Mouse (Mus musculus) lung, embryonic 16.5 days (tissue): ENCODE data around the gene Slc31a1. TPM values are rescaled to one million over a fixed set of nuclear protein-coding genes. Genes with fewer than 3 reads are reported as not detected.
A peak's percentile ranks its signal among the peaks of the same experiment; 100 is the strongest.

ENCODE experiments used
- ATAC-seq: fragments of 200-750 bp; cut with Nextera tagmentation; 2 replicates; pipeline ENCODE4 v1.8.0; 2017; ENCODE audit warnings: low read depth, mild to moderate bottlenecking, moderate library complexity
- H3K27ac ChIP-seq: fragments of 300-500 bp; sonication (generic); 2 replicates; pipeline ENCODE4 v1.5.1; 2014; ENCODE audit warnings: mild to moderate bottlenecking, control low read depth, low read length
- H3K27me3 ChIP-seq: fragments of 300-500 bp; sonication (generic); 2 replicates; pipeline ENCODE4 v1.6.1; 2014; ENCODE audit warnings: low read depth, low read length, mixed read lengths; ENCODE audit not compliant: control insufficient read depth, insufficient read depth
- H3K36me3 ChIP-seq: fragments of 300-500 bp; sonication (generic); 2 replicates; pipeline ENCODE4 v1.6.1; 2014; ENCODE audit warnings: low read length; ENCODE audit not compliant: control insufficient read depth, insufficient read depth
- H3K4me1 ChIP-seq: fragments of 300-500 bp; sonication (generic); replicated peaks from 2 replicates; pipeline ENCODE4 v1.6.1; 2014; ENCODE audit warnings: low read length, mixed read lengths; ENCODE audit not compliant: control insufficient read depth, insufficient read depth
- H3K4me2 ChIP-seq: fragments of 300-500 bp; sonication (generic); 2 replicates; pipeline ENCODE4 v1.6.1; 2014; ENCODE audit warnings: low read depth, low read length, control low read depth
- H3K4me3 ChIP-seq: fragments of 300-500 bp; sonication (generic); 2 replicates; pipeline ENCODE4 v1.5.1; 2014; ENCODE audit warnings: mild to moderate bottlenecking, low read length, control low read depth
- H3K9ac ChIP-seq: fragments of 300-500 bp; sonication (generic); 2 replicates; pipeline ENCODE4 v1.6.1; 2014; ENCODE audit warnings: low read length, control low read depth
- H3K9me3 ChIP-seq: fragments of 300-500 bp; sonication (generic); 2 replicates; pipeline ENCODE4 v1.6.1; 2016; ENCODE audit warnings: low read length; ENCODE audit not compliant: control insufficient read depth
- WGBS: fragments of 180-500 bp; shearing (Covaris S2); extraction: QIAGEN DNeasy Blood & Tissue Kit; methylation state at CpG from one replicate; pipeline ENCODE4 v1.1.7; 2014; 5-methylcytosine and 5-hydroxymethylcytosine counted together
- polyA plus RNA-seq: library from polyadenylated mRNA; unstranded; fragments of >200 nt; fragmentation: Nextera tagmentation; extraction: Ambion mirVana; gene quantifications from 2 replicates; pipeline ENCODE4 v1.2.1, GENCODE M21; 2015

The Slc31a1 gene
- polyA plus RNA-seq, 1 experiment from 2014 or later, result 51.9 TPM

DNA sequence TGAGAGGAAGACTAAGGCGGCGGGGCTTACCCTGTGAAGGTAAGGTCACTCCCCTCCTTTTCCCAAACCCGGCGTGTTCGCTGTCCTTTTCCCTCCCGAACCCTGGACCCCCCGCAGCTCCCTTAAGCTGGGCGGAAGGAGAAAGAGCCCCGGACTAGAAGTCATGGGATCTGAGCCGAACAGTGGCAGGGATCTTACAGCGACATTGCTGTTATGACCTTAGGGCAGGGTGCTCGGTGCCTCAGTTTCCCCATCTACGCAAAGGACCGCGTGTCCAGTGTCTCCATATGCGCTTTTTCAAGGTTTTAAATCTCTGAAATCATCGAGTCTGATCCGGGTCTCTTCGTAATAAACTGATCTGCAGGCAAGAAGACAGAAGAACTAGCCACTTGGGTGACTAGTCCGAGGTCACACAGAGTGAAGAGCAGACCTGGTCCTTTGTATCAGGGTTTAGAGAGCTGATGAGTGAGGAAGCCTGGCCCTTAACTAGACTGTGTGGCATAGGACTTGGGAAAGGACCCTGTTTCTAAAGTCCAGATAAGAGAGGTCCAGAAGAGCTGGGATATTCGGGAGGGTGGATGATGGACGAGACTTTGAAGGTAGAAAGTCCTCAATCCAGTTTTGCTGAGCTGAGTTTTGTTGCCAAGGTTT, 403 bp downstream of the Slc31a1 start:
- no peaks in the 10 kb centered on the region for H3K9me3 ChIP-seq
- peaks cover 3% of the 10 kb centered on the region; the same call in 1 of the 2 replicates for H3K36me3 ChIP-seq
- 1% methylated on average over 22 of the region's 22 CpGs for WGBS
- peak overlapping the region; percentile 78 for H3K4me3 ChIP-seq
- peak overlapping the region; percentile 26; the same call in 1 of the 2 replicates for H3K27ac ChIP-seq
- H3K27me3 ChIP-seq, result no peaks in the 10 kb centered on the region
- peak overlapping the region; percentile 75 for H3K9ac ChIP-seq
- ATAC-seq, result peak; percentile 61
- H3K4me2 ChIP-seq, result peak overlapping the region; percentile 62
- H3K4me1 ChIP-seq, result peaks cover 19% of the 10 kb centered on the region

DNA sequence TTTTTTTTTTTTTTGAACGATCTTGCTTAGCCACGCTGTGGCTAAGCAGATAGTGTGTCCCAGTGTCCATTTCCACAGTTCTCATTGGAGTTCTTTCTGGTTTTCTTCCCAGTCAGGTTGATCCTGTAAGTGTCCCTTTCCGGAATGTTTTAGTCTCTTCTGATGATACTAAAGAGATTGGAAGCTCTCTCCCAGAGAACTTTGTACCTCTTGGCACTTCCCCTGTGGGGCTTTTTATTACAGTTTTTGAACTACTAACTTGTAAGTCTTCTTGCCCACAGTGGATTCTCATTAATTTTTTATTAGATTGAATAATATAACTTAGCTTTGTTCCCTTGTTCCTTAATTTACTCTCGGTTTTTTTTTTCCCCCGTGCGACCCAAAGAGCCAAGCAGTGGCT, 1.0 kb downstream of the Slc31a1 start:
- Histone ChIP-seq H3K4me2 (peak overlapping the region; percentile 62), H3K4me3 (peak overlapping the region; percentile 78), H3K27ac (peak overlapping the region; percentile 27; the same call in 1 of the 2 replicates), H3K36me3 (peaks cover 3% of the 10 kb centered on the region; the same call in 1 of the 2 replicates), H3K27me3 (no peaks in the 10 kb centered on the region), H3K9ac (peak overlapping the region; percentile 75), H3K9me3 (no peaks in the 10 kb centered on the region), H3K4me1 (peaks cover 19% of the 10 kb centered on the region)
- no peak for ATAC-seq
- 19% methylated on average over 6 of the region's 6 CpGs for WGBS

DNA sequence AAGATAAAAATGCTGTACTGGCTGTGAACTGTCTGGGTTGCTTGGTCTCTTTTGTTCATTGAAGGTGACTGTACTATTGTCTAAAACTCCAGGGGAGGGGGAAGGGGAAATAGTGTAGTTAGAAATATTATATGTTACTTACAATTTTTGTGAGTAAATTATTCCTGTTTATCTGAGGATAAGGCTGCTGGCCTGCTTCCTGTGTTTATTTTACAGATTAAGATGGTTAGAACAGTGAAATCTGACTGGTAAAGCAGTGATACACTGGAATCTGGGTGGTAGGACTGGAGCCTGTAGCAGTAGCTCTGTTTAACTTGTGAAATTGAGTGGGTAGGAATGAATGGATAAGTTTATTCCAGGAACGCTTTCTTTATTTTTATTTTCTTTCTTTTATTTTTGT, 1.5 kb downstream of the Slc31a1 start:
- Histone ChIP-seq H3K27ac (peak overlapping the region; percentile 27; the same call in 1 of the 2 replicates), H3K4me1 (peaks cover 19% of the 10 kb centered on the region), H3K27me3 (no peaks in the 10 kb centered on the region), H3K4me3 (peak overlapping the region; percentile 78), H3K4me2 (peak overlapping the region; percentile 62), H3K9me3 (no peaks in the 10 kb centered on the region), H3K36me3 (peaks cover 3% of the 10 kb centered on the region; the same call in 1 of the 2 replicates), H3K9ac (peak overlapping the region; percentile 75)
- no peak for ATAC-seq
- 84% methylated on average over 1 of the region's 1 CpGs for WGBS

DNA sequence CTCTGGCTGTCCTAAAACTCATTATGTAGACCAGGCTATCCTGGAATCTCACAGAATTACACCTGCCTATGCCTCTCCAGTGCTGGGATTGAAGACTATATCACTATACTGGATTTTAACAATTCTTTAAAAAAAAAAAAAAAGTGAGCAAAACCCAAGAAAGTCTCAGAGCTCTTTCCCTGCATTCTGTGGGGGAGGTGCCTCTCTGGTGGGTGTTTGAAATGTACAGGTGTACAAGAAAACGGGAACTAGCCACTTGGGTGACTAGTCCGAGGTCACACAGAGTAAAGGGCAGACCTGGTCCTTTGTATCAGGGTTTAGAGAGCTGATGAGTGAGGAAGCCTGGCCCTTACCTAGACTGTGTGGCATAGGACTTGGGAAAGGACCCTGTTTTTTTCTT, 1.9 kb downstream of the Slc31a1 start:
- ATAC-seq, result no peak
- 72% methylated on average over 2 of the region's 2 CpGs for WGBS
- no peak overlapping the region for H3K4me2 ChIP-seq

DNA sequence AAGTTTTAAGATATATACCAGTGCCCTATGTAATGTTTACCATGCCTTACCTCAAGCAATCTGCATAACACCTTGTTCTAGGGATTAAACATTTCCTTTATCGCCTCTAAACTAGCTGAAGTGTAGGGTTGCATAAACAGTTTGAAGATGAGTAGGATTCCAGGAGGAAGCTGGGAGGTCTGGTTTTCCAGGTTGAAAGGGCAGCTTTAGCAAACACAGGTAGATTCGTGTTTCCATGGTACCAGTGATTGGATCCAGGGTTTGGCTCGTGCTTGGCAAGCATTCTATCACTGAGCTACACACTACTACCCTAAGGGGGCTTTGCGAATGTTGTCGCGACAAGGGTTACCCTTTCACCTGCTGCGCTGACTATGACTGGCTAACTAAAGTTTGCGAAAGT, 3.8 kb downstream of the Slc31a1 start:
- H3K4me2 ChIP-seq, result no peak overlapping the region
- no peak for ATAC-seq
- H3K36me3 ChIP-seq, result peaks cover 3% of the 10 kb centered on the region; the same call in 1 of the 2 replicates
- whole genome bisulfite sequencing, result 69% methylated on average over 8 of the region's 8 CpGs
- no peaks in the 10 kb centered on the region for H3K27me3 ChIP-seq
- no peak overlapping the region for H3K27ac ChIP-seq
- no peaks in the 10 kb centered on the region for H3K9me3 ChIP-seq
- H3K4me1 ChIP-seq, result peaks cover 14% of the 10 kb centered on the region
- H3K4me3 ChIP-seq, result no peak overlapping the region
- H3K9ac ChIP-seq, result no peak overlapping the region

More for the DNA sequence above, 1.9 kb downstream of the Slc31a1 start:
- peaks cover 19% of the 10 kb centered on the region for H3K4me1 ChIP-seq
- no peak overlapping the region for H3K27ac ChIP-seq
- H3K4me3 ChIP-seq, result no peak overlapping the region
- H3K27me3 ChIP-seq, result no peaks in the 10 kb centered on the region
- no peaks in the 10 kb centered on the region for H3K9me3 ChIP-seq
- H3K9ac ChIP-seq, result no peak overlapping the region
- peaks cover 3% of the 10 kb centered on the region; the same call in 1 of the 2 replicates for H3K36me3 ChIP-seq

DNA sequence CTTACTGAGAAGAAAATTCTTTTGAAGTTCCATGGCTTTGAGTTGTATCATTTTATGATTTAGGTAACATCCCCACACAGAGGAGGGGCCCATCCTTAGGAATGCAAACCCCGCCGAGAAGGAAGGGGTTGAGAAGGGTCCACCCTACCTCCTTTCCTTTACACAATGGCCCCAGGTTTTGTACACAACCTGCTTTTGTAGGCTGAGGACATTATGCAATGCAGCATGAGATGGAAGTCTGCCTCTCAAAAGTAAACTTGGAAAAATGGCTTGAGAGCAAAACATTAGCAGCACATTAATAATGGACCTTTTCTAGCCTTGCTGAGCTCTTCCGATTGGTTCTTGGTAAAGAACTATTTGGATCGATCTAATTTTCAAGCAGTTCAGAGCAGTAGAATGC, 5.8 kb downstream of the Slc31a1 start:
- peaks cover 11% of the 10 kb centered on the region for H3K4me1 ChIP-seq
- H3K4me3 ChIP-seq, result no peak overlapping the region
- peaks cover 3% of the 10 kb centered on the region; the same call in 1 of the 2 replicates for H3K36me3 ChIP-seq
- WGBS, result 61% methylated on average over 4 of the region's 4 CpGs
- H3K4me2 ChIP-seq, result no peak overlapping the region
- H3K27ac ChIP-seq, result no peak overlapping the region
- ATAC-seq, result no peak; the same call in 1 of the 2 replicates
- no peaks in the 10 kb centered on the region for H3K9me3 ChIP-seq
- no peaks in the 10 kb centered on the region for H3K27me3 ChIP-seq
- H3K9ac ChIP-seq, result no peak overlapping the region

DNA sequence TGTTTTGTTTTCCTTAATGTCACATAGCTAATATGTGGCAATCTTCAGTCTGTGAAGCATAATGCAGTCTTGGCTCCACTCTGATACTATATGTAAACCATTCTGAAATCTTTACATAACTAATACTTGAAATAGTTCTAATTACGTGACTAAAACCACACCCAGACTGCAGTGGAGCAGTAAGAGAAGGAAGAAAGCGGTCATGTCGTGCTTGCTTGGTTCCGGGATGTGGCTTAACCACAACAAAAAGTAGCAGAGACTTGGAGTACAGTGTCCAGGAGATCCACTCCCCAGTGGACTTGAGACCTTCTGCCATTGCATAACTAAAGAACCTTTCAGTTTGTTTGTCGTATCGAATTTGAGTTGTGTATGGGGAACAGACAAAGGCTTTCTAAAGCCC, 7.1 kb downstream of the Slc31a1 start:
- 75% methylated on average over 6 of the region's 6 CpGs for WGBS
- ATAC-seq, result peak; percentile 72
- no peak overlapping the region for H3K4me2 ChIP-seq
- peaks cover under 1% of the 10 kb centered on the region; the same call in 1 of the 2 replicates for H3K4me1 ChIP-seq
- no peak overlapping the region for H3K9ac ChIP-seq
- H3K27me3 ChIP-seq, result no peaks in the 10 kb centered on the region
- no peaks in the 10 kb centered on the region for H3K9me3 ChIP-seq
- H3K4me3 ChIP-seq, result no peak overlapping the region
- peaks cover 3% of the 10 kb centered on the region; the same call in 1 of the 2 replicates for H3K36me3 ChIP-seq
- H3K27ac ChIP-seq, result no peak overlapping the region

DNA sequence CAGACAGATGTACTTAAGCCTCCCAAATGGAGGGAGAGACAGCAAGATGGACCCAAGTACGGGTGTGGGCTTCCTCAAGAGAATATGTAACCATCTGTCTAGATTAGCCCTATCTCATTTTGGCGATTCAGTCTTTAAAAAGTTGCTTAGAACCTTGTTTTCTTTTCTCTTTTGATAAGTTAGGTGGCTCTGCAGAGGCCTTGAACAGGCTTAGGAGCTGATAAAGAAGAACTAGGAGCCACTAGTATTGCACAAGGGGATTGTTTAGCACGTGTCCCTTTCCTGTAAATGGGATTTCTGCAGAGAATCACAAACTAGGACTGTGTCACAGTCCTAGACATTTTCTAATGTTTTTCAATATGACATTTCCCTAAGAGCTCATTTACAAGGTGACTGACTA, 8.6 kb downstream of the Slc31a1 start:
- no peak overlapping the region for H3K4me2 ChIP-seq
- no peak for ATAC-seq
- H3K9ac ChIP-seq, result no peak overlapping the region
- peaks cover 2% of the 10 kb centered on the region; the same call in 1 of the 2 replicates for H3K4me1 ChIP-seq
- no peak overlapping the region for H3K4me3 ChIP-seq
- H3K27ac ChIP-seq, result no peak overlapping the region
- H3K9me3 ChIP-seq, result no peaks in the 10 kb centered on the region
- peaks cover 3% of the 10 kb centered on the region; the same call in 1 of the 2 replicates for H3K36me3 ChIP-seq
- no peaks in the 10 kb centered on the region for H3K27me3 ChIP-seq
- 61% methylated on average over 3 of the region's 3 CpGs for WGBS

DNA sequence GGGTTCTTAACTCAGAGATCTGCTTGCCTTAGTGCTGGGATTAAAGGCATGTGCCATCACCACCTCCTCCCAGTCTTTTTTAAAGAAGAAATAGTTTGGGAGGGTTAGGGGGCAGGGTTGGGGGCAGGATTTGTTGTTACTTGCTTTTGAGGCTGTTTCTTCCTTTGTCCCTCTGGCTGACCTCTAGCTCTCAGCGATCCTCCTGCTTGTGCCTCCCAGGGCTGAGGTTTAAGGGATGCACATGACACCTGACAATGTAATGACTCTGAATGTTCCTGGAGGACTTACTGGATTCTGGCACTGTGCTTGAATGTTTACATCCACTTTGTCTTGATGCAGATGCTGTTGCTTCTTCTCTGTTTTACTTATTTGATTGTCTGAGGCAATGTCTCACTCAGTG, 11.9 kb downstream of the Slc31a1 start:
- no peaks in the 10 kb centered on the region for H3K36me3 ChIP-seq
- H3K4me3 ChIP-seq, result no peak overlapping the region
- H3K27ac ChIP-seq, result no peak overlapping the region
- H3K4me1 ChIP-seq, result 0 out of 2 replicates have a peak, but pooled peaks cover 4% of the 10 kb centered on the region
- H3K9me3 ChIP-seq, result no peaks in the 10 kb centered on the region
- no peak overlapping the region for H3K4me2 ChIP-seq
- H3K9ac ChIP-seq, result no peak overlapping the region
- 29% methylated on average over 1 of the region's 1 CpGs for WGBS
- H3K27me3 ChIP-seq, result no peaks in the 10 kb centered on the region
- no peak for ATAC-seq
